Mouse (Mus musculus): ENCODE measurements around the gene Tmem143. TPM values are rescaled to one million over a fixed set of nuclear protein-coding genes. Genes with fewer than 3 reads are reported as not detected.
A peak's percentile ranks its signal among the peaks of the same experiment; 100 is the strongest.

The Tmem143 gene
- polyA plus RNA-seq, 1 experiment from 2014 or later: 3.2 TPM

DNA sequence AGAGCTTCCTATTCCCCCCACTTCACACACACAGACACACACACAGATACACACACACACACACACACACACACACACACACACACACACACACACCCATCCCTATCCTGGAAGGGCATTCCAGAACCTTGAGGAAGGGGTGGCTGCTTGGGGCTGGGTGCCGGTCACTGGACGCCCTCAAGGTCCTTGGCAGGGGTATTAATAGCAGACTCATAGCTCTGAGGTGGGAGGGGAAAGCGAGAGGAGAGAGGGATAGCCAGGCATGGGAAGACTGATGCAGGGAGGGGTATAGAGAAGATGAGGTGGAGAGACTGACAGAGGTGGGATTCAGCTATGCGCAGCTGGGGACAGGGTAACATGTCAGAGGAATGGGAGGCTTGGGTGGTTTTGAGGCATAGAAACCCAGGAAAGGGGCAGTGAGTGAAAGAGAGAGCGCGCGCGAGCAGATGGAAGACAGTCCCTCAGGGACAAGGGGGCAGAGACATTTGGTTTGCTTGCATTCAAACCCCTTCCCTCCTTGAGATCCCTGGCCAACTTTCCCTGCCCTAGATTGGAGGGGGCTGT is 27.6 kb upstream of the Tmem143 start:
- Histone ChIP-seq H3K4me3 (ENCODE audit: low read depth, low read length) (no peak overlapping the region), H3K4me1 (replicated peaks; ENCODE audit: control insufficient read depth, insufficient read depth) (peaks cover under 1% of the 10 kb centered on the region; the same call in 1 of the 2 replicates), H3K9ac (ENCODE audit: low read length) (peak overlapping the region; percentile 41; the same call in 1 of the 2 replicates), H3K9me3 (ENCODE audit: control insufficient read depth, low read length) (no peaks in the 10 kb centered on the region), H3K27ac (replicated peaks) (no peak overlapping the region), H3K27me3 (ENCODE audit: control insufficient read depth, insufficient read depth, low read length) (peaks cover 3% of the 10 kb centered on the region; the same call in 1 of the 2 replicates), H3K36me3 (ENCODE audit: control insufficient read depth, insufficient read depth, low read length) (no peaks in the 10 kb centered on the region), H3K4me2 (replicated peaks; ENCODE audit: low read depth) (peak overlapping the region; percentile 36)
- no peak for TF ChIP-seq EP300 (optimal IDR thresholded peaks at IDR 0.05)
- no peak for TF ChIP-seq CTCF (IDR thresholded peaks at IDR 0.05; ENCODE audit: low read depth)
- ATAC-seq (ENCODE audit: low FRiP score, low TSS enrichment) (no peak), DNase-seq (ENCODE audit: low spot score) (no peak)
- WGBS: 33% methylated on average over 8 of the region's 8 CpGs

- peaks cover 3% of the 10 kb centered on the region; the same call in 1 of the 2 replicates for H3K4me1 ChIP-seq (replicated peaks; ENCODE audit: control insufficient read depth, insufficient read depth)
- H3K4me2 ChIP-seq (replicated peaks; ENCODE audit: low read depth): peak overlapping the region; percentile 36
- TF ChIP-seq CTCF (IDR thresholded peaks at IDR 0.05; ENCODE audit: low read depth): no peak
- TF ChIP-seq EP300 (optimal IDR thresholded peaks at IDR 0.05): no peak
- H3K9ac ChIP-seq (ENCODE audit: low read length): peak overlapping the region; percentile 41; the same call in 1 of the 2 replicates
- ATAC-seq (ENCODE audit: low FRiP score, low TSS enrichment) (no peak), DNase-seq (ENCODE audit: low spot score) (no peak)
- no peak overlapping the region for H3K4me3 ChIP-seq (ENCODE audit: low read depth, low read length)
- H3K9me3 ChIP-seq (ENCODE audit: control insufficient read depth, low read length): no peaks in the 10 kb centered on the region
- H3K27ac ChIP-seq (replicated peaks): no peak overlapping the region
- peaks cover 3% of the 10 kb centered on the region; the same call in 1 of the 2 replicates for H3K27me3 ChIP-seq (ENCODE audit: control insufficient read depth, insufficient read depth, low read length)
- WGBS: 2% methylated on average over 12 of the region's 14 CpGs
- peaks cover 3% of the 10 kb centered on the region; the same call in 1 of the 2 replicates for H3K36me3 ChIP-seq (ENCODE audit: control insufficient read depth, insufficient read depth, low read length)
Observed at GRCm38 (mm10) chr7:45869787-45870186, 27.0 kb upstream of the Tmem143 start.

- no peak overlapping the region for H3K27ac ChIP-seq (replicated peaks)
- peak overlapping the region; percentile 38 for H3K4me2 ChIP-seq (replicated peaks; ENCODE audit: low read depth)
- peak overlapping the region; percentile 19; the same call in 1 of the 2 replicates for H3K4me3 ChIP-seq (ENCODE audit: low read depth, low read length)
- peak overlapping the region; percentile 43; the same call in 1 of the 2 replicates for H3K9ac ChIP-seq (ENCODE audit: low read length)
- H3K4me1 ChIP-seq (replicated peaks; ENCODE audit: control insufficient read depth, insufficient read depth): peaks cover 3% of the 10 kb centered on the region
- H3K27me3 ChIP-seq (ENCODE audit: control insufficient read depth, insufficient read depth, low read length): peaks cover 3% of the 10 kb centered on the region; the same call in 1 of the 2 replicates
- TF ChIP-seq EP300 (optimal IDR thresholded peaks at IDR 0.05) (no peak), CTCF (IDR thresholded peaks at IDR 0.05; ENCODE audit: low read depth) (no peak)
- no peak for DNase-seq (ENCODE audit: low spot score)
- WGBS: 1% methylated on average over 30 of the region's 30 CpGs
- H3K9me3 ChIP-seq (ENCODE audit: control insufficient read depth, low read length): no peaks in the 10 kb centered on the region
- no peak for ATAC-seq (ENCODE audit: low FRiP score, low TSS enrichment)
- H3K36me3 ChIP-seq (ENCODE audit: control insufficient read depth, insufficient read depth, low read length): peaks cover 7% of the 10 kb centered on the region; the same call in 1 of the 2 replicates
Observed at GRCm38 (mm10) chr7:45870282-45871058, 26.3 kb upstream of the Tmem143 start.

DNA sequence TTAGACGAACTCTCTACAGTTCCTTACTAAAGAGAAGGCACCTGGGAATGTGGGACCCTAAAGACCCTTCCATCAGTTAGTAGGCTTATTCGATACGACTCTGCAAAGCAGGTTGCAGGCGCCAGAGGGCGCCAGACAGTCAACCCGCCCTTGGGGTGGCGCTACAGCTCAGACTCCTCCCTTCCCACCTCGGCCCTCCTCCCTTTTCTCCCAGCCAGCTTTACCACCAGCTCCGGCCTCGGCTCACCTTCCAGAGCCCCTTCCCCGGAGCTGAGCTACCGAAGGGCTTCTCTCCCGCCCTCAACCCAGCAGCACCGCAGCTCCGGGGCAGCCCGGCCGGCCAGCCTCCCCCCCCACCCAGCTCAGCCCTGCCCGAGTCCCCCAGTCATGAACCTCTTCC is 24.1 kb upstream of the Tmem143 start, which contains the start of gene Kdelr1:
Gene Kdelr1 (plus strand): TSS at position 149 of the 400 bp plus-strand sequence.
- DNase-seq (ENCODE audit: low spot score) (peak; percentile 91), ATAC-seq (ENCODE audit: low FRiP score, low TSS enrichment) (peak; percentile 78)
- peak within 1 kb of the TSS; percentile 97 for H3K9ac ChIP-seq (ENCODE audit: low read length)
- H3K9me3 ChIP-seq (ENCODE audit: control insufficient read depth, low read length): no peaks in the 10 kb centered on the region
- H3K4me3 ChIP-seq (ENCODE audit: low read depth, low read length): peak within 1 kb of the TSS; percentile 89
- peaks cover 3% of the 10 kb centered on the region for H3K4me1 ChIP-seq (replicated peaks; ENCODE audit: control insufficient read depth, insufficient read depth)
- H3K27ac ChIP-seq (replicated peaks): peak within 1 kb of the TSS; percentile 97
- TF ChIP-seq CTCF (IDR thresholded peaks at IDR 0.05; ENCODE audit: low read depth) (peak; percentile 98), EP300 (optimal IDR thresholded peaks at IDR 0.05) (no peak)
- H3K36me3 ChIP-seq (ENCODE audit: control insufficient read depth, insufficient read depth, low read length): peaks cover 23% of the 10 kb centered on the region
- WGBS: under 1% methylated on average over 18 of the region's 18 CpGs
- H3K4me2 ChIP-seq (replicated peaks; ENCODE audit: low read depth): peak within 1 kb of the TSS; percentile 85
- H3K27me3 ChIP-seq (ENCODE audit: control insufficient read depth, insufficient read depth, low read length): peaks cover 3% of the 10 kb centered on the region; the same call in 1 of the 2 replicates

DNA sequence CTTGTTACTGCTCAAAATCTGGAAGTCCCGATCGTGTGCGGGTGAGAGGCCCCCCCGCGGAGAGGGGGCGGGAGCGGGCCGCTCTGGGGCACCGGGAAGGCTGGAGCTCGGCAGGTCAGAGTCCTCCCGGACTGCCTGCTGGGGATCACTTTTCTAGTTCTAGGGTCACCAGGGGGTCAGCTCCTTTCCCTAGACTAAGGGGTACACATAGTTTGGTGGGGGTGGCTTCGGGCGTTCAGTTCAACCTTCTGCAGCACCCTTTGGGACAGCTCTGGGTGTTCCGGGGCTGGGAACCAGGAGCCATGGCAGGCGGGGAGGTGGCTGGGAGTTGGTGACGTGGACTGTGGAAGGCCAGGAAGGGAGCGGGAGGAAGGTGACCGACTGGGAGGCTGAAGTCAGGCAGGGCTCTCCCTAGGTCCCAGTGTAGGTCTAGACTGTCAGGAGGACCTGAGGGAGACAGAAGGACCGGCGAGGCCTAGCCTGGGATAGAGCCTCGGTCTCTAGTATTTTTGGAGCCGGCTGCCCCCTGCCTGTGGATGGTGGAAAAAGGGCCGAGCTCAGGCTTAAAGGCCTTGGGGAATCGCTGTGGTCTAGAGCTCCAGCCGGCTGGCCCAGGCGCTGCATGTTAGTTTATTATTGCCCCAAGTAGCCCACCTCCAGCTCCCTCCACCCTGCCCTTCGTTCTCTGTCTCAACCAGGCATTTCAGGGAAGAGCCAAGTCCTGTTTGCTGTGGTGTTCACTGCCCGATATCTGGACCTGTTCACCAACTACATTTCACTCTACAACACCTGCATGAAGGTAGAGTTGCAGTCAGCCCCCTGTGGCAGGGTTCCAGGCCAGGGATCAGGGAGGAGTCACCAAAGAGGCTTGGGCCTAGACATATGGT is 23.4 kb upstream of the Tmem143 start:
- H3K4me1 ChIP-seq (replicated peaks; ENCODE audit: control insufficient read depth, insufficient read depth): peaks cover 3% of the 10 kb centered on the region
- 2% methylated on average over 28 of the region's 28 CpGs for WGBS
- H3K9ac ChIP-seq (ENCODE audit: low read length): peak overlapping the region; percentile 97
- H3K9me3 ChIP-seq (ENCODE audit: control insufficient read depth, low read length): no peaks in the 10 kb centered on the region
- ATAC-seq (ENCODE audit: low FRiP score, low TSS enrichment) (peak; percentile 74), DNase-seq (ENCODE audit: low spot score) (peak; percentile 73)
- TF ChIP-seq CTCF (IDR thresholded peaks at IDR 0.05; ENCODE audit: low read depth) (peak; percentile 57), EP300 (optimal IDR thresholded peaks at IDR 0.05) (no peak)
- H3K36me3 ChIP-seq (ENCODE audit: control insufficient read depth, insufficient read depth, low read length): peaks cover 26% of the 10 kb centered on the region
- peaks cover 3% of the 10 kb centered on the region; the same call in 1 of the 2 replicates for H3K27me3 ChIP-seq (ENCODE audit: control insufficient read depth, insufficient read depth, low read length)
- peak overlapping the region; percentile 97 for H3K27ac ChIP-seq (replicated peaks)
- peak overlapping the region; percentile 85 for H3K4me2 ChIP-seq (replicated peaks; ENCODE audit: low read depth)
- peak overlapping the region; percentile 89 for H3K4me3 ChIP-seq (ENCODE audit: low read depth, low read length)

Measured in stomach, postnatal 0 days (tissue).